Mouse (Mus musculus): ENCODE data around the gene Cyb5d1. TPM values are rescaled to one million over a fixed set of nuclear protein-coding genes. Genes with fewer than 3 reads are reported as not detected.
A peak's percentile ranks its signal among the peaks of the same experiment; 100 is the strongest.

The Cyb5d1 gene
- polyA plus RNA-seq, 1 experiment: 23.0 TPM

- no peak overlapping the region for H3K4me3 ChIP-seq
- H3K79me2 ChIP-seq (ENCODE audit: control insufficient read depth, insufficient read depth): no peaks in the 10 kb centered on the region
- no peak for TF ChIP-seq REST (IDR thresholded peaks at IDR 0.05; ENCODE audit: insufficient read depth, insufficient read length)
- TF ChIP-seq POLR2AphosphoS2 (IDR thresholded peaks at IDR 0.05; ENCODE audit: insufficient read length, low read depth): no peak
- TF ChIP-seq USF1 (IDR thresholded peaks at IDR 0.05; ENCODE audit: low read depth): no peak
- TF ChIP-seq SRF (IDR thresholded peaks at IDR 0.05; ENCODE audit: control insufficient read depth, insufficient read length, low read depth): no peak
- TF ChIP-seq TCF3 (IDR thresholded peaks at IDR 0.05; ENCODE audit: insufficient read length, low read depth): no peak
- TF ChIP-seq CEBPB (IDR thresholded peaks at IDR 0.05; ENCODE audit: insufficient read depth, poor library complexity, severe bottlenecking): no peak
- TF ChIP-seq POLR2A (IDR thresholded peaks at IDR 0.05; ENCODE audit: insufficient read length, low read depth): no peak
- TF ChIP-seq MAX (IDR thresholded peaks at IDR 0.05; ENCODE audit: low read depth): no peak
- TF ChIP-seq TCF12 (IDR thresholded peaks at IDR 0.05; ENCODE audit: insufficient read depth, poor library complexity, severe bottlenecking): no peak
- TF ChIP-seq MYOD1 (IDR thresholded peaks at IDR 0.05; ENCODE audit: control insufficient read depth in 1 of 3, insufficient read length in 2 of 3, low read depth in 2 of 3): no peak
- TF ChIP-seq E2F4 (IDR thresholded peaks at IDR 0.05; ENCODE audit: insufficient read depth): no peak
- TF ChIP-seq MYOG (IDR thresholded peaks at IDR 0.05; ENCODE audit: control insufficient read depth in 1 of 3, insufficient read depth in 1 of 3, insufficient read length in 2 of 3, low read depth in 2 of 3): no peak
- H3ac ChIP-seq (ENCODE audit: control insufficient read depth, insufficient read length): no peak overlapping the region
- H3K4me2 ChIP-seq (ENCODE audit: low read depth): no peak overlapping the region
- no peaks in the 10 kb centered on the region for H3K36me3 ChIP-seq (ENCODE audit: control insufficient read depth, insufficient read depth)
- peaks cover 17% of the 10 kb centered on the region for H3K27me3 ChIP-seq (ENCODE audit: control insufficient read depth, insufficient read depth, insufficient read length)
Measured at GRCm38 (mm10) chr11:69423885-69424284, 28.5 kb upstream of the Cyb5d1 start.

DNA sequence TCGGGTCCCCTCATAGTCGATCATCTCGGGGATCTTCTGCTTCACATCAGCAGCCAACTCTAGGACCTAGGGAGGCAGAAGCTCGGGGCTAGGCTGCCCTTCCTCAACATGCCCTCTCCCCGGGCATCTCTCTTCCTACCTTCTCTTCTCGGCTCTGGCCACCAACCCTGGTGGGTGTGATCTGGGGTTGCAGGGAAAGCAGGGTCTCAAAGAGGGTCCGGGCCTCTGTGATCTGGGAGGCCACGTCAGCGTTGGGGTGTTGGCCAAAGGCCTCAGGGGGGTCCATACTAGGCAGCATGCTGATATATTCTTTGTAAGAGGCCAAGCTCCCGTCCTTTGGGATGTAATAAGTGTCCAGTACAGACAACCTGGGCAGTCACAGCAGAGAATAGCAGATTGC is 27.4 kb upstream of the Cyb5d1 start:
- Histone ChIP-seq H3K27me3 (ENCODE audit: control insufficient read depth, insufficient read depth, insufficient read length) (peaks cover 17% of the 10 kb centered on the region), H3ac (ENCODE audit: control insufficient read depth, insufficient read length) (no peak overlapping the region), H3K79me2 (ENCODE audit: control insufficient read depth, insufficient read depth) (no peaks in the 10 kb centered on the region), H3K4me2 (ENCODE audit: low read depth) (no peak overlapping the region), H3K4me3 (no peak overlapping the region), H3K36me3 (ENCODE audit: control insufficient read depth, insufficient read depth) (no peaks in the 10 kb centered on the region)
- no peak for TF ChIP-seq E2F4 (IDR thresholded peaks at IDR 0.05; ENCODE audit: insufficient read depth)
- no peak for TF ChIP-seq USF1 (IDR thresholded peaks at IDR 0.05; ENCODE audit: low read depth)
- no peak for TF ChIP-seq REST (IDR thresholded peaks at IDR 0.05; ENCODE audit: insufficient read depth, insufficient read length)
- no peak for TF ChIP-seq POLR2AphosphoS2 (IDR thresholded peaks at IDR 0.05; ENCODE audit: insufficient read length, low read depth)

DNA sequence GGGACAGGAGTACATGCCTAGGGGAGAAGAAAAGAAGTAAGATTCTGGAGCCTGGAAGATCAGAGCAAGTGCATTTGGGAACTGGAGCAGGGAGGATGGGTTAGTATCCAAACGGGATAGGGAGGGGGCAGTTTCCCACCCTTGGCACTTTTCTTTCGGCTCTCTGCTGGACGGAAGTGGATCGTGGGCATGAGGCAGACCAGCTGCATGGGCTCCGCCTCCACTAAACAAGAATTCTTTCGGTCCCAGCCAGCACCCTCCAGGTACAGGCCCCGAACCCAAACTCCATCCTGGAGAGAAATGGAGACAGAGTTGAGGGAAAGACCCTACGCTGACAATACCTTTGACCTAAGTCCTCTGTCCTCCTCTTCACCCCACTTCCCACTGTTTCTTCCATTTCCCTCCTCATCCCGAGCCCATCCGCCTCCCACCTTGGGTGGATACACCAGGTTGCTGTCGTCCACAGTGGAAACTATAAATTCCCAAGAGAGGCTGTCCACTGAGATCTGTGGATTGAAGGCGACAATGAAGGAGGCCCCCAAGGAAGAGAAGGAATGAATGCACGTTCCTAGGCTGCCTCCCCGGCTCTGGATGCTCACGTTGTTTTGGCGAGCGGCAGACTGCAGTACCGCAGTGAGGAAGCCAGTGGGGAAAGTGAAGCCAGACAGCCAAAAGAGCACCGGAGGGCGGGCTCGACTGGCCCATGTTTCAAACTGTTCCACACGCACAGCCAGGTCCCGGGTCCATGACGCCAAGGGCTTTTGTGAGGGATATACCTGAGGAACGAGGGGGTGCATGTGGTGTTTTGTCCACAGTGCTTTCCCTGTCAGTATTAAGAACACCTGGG is 25.9 kb upstream of the Cyb5d1 start:
- Histone ChIP-seq H3K4me3 (no peak overlapping the region), H3K79me2 (ENCODE audit: control insufficient read depth, insufficient read depth) (no peaks in the 10 kb centered on the region), H3K27me3 (ENCODE audit: control insufficient read depth, insufficient read depth, insufficient read length) (peaks cover 17% of the 10 kb centered on the region), H3ac (ENCODE audit: control insufficient read depth, insufficient read length) (no peak overlapping the region), H3K4me2 (ENCODE audit: low read depth) (no peak overlapping the region), H3K36me3 (ENCODE audit: control insufficient read depth, insufficient read depth) (no peaks in the 10 kb centered on the region)
- TF ChIP-seq USF1 (IDR thresholded peaks at IDR 0.05; ENCODE audit: low read depth): no peak
- TF ChIP-seq CEBPB (IDR thresholded peaks at IDR 0.05; ENCODE audit: insufficient read depth, poor library complexity, severe bottlenecking): no peak
- TF ChIP-seq REST (IDR thresholded peaks at IDR 0.05; ENCODE audit: insufficient read depth, insufficient read length): no peak
- no peak for TF ChIP-seq POLR2AphosphoS2 (IDR thresholded peaks at IDR 0.05; ENCODE audit: insufficient read length, low read depth)
- TF ChIP-seq MYOD1 (IDR thresholded peaks at IDR 0.05; ENCODE audit: control insufficient read depth in 1 of 3, insufficient read length in 2 of 3, low read depth in 2 of 3): no peak
- TF ChIP-seq MAX (IDR thresholded peaks at IDR 0.05; ENCODE audit: low read depth): no peak
- TF ChIP-seq E2F4 (IDR thresholded peaks at IDR 0.05; ENCODE audit: insufficient read depth): no peak
- no peak for TF ChIP-seq TCF3 (IDR thresholded peaks at IDR 0.05; ENCODE audit: insufficient read length, low read depth)
- TF ChIP-seq POLR2A (IDR thresholded peaks at IDR 0.05; ENCODE audit: insufficient read length, low read depth): no peak
- TF ChIP-seq TCF12 (IDR thresholded peaks at IDR 0.05; ENCODE audit: insufficient read depth, poor library complexity, severe bottlenecking): no peak
- TF ChIP-seq MYOG (IDR thresholded peaks at IDR 0.05; ENCODE audit: control insufficient read depth in 1 of 3, insufficient read depth in 1 of 3, insufficient read length in 2 of 3, low read depth in 2 of 3): no peak
- no peak for TF ChIP-seq SRF (IDR thresholded peaks at IDR 0.05; ENCODE audit: control insufficient read depth, insufficient read length, low read depth)

- TF ChIP-seq TCF3 (IDR thresholded peaks at IDR 0.05; ENCODE audit: insufficient read length, low read depth) (no peak), MAX (IDR thresholded peaks at IDR 0.05; ENCODE audit: low read depth) (no peak), MYOD1 (IDR thresholded peaks at IDR 0.05; ENCODE audit: control insufficient read depth in 1 of 3, insufficient read length in 2 of 3, low read depth in 2 of 3) (no peak), USF1 (IDR thresholded peaks at IDR 0.05; ENCODE audit: low read depth) (no peak), SRF (IDR thresholded peaks at IDR 0.05; ENCODE audit: control insufficient read depth, insufficient read length, low read depth) (no peak), POLR2AphosphoS2 (IDR thresholded peaks at IDR 0.05; ENCODE audit: insufficient read length, low read depth) (no peak), MYOG (IDR thresholded peaks at IDR 0.05; ENCODE audit: control insufficient read depth in 1 of 3, insufficient read depth in 1 of 3, insufficient read length in 2 of 3, low read depth in 2 of 3) (no peak), CEBPB (IDR thresholded peaks at IDR 0.05; ENCODE audit: insufficient read depth, poor library complexity, severe bottlenecking) (no peak), TCF12 (IDR thresholded peaks at IDR 0.05; ENCODE audit: insufficient read depth, poor library complexity, severe bottlenecking) (no peak), REST (IDR thresholded peaks at IDR 0.05; ENCODE audit: insufficient read depth, insufficient read length) (no peak), POLR2A (IDR thresholded peaks at IDR 0.05; ENCODE audit: insufficient read length, low read depth) (no peak), E2F4 (IDR thresholded peaks at IDR 0.05; ENCODE audit: insufficient read depth) (no peak)
- peaks cover 17% of the 10 kb centered on the region for H3K27me3 ChIP-seq (ENCODE audit: control insufficient read depth, insufficient read depth, insufficient read length)
- peak overlapping the region; percentile 100 for H3K4me3 ChIP-seq
- no peaks in the 10 kb centered on the region for H3K79me2 ChIP-seq (ENCODE audit: control insufficient read depth, insufficient read depth)
- peak overlapping the region; percentile 99 for H3K4me2 ChIP-seq (ENCODE audit: low read depth)
- H3K36me3 ChIP-seq (ENCODE audit: control insufficient read depth, insufficient read depth): no peaks in the 10 kb centered on the region
- no peak overlapping the region for H3ac ChIP-seq (ENCODE audit: control insufficient read depth, insufficient read length)
Measured at GRCm38 (mm10) chr11:69420554-69421000, 25.1 kb upstream of the Cyb5d1 start.

Measured in myocyte (in vitro differentiated cells).